Mouse (Mus musculus) brain, embryonic 14.5 days (tissue): ENCODE measurements around the gene Sec22b.

Source experiments
- CTCF ChIP-seq: fragments of 200-500 bp; IDR thresholded peaks from 2 replicates; pipeline ENCODE4 v1.5.1; 2012; ENCODE audit warnings: inconsistent platforms, mild to moderate bottlenecking, moderate library complexity, borderline replicate concordance; ENCODE audit not compliant: insufficient read depth, insufficient read length; ENCODE audit errors: extremely low read depth
- POLR2A ChIP-seq: fragments of 200-500 bp; IDR thresholded peaks from 2 replicates; pipeline ENCODE4 v1.6.1; 2012; ENCODE audit warnings: mild to moderate bottlenecking, inconsistent platforms, borderline replicate concordance; ENCODE audit not compliant: poor library complexity, insufficient read depth, insufficient read length, severe bottlenecking; ENCODE audit errors: extremely low read depth

GRCm38 (mm10) chr3:97948518-97948917 is 47.5 kb downstream of the Sec22b start:
- TF ChIP-seq CTCF, result no peak
- no peak for TF ChIP-seq POLR2A
